Mouse (Mus musculus): ENCODE measurements around the gene Gm10720.
A peak's percentile ranks its signal among the peaks of the same experiment; 100 is the strongest.
"Not testable (repeated sequence)": the region's sequence is repeated elsewhere in the genome, so short reads cannot be mapped to it uniquely, and the experiment has no call there.

The Gm10720 gene

DNA sequence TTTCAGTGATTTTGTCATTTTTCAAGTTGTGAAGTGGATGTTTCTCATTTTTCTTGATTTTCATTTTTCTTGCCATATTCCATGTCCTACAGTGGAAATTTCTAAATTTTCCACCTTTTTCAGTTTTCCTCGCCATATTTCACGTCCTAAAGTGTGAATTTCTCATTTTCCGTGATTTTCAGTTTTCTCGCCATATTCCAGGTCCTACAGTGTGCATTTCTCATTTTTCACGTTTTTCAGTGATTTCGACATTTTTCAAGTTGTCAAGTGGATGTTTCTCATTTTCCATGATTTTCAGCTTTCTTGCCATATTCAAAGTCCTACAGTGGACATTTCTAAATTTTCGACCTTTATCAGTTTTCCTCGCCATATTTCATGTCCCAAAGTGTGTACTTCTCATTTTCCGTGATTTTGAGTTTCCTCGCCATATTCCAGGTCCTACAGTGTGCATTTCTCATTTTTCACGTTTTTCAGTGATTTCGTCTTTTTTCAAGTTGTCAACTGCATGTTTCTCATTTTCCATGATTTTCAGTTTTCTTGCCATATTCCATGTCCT is 9.5 kb downstream of the Gm10720 start, which contains the start of gene Gm10717:
Gm10717 (plus strand) TSS at position 506 of the 556 bp plus-strand sequence.
- peak; percentile 29 to 57 for DNase-seq (ENCODE audit: low read depth in 1 of 2, low spot score in 2 of 2)

DNA sequence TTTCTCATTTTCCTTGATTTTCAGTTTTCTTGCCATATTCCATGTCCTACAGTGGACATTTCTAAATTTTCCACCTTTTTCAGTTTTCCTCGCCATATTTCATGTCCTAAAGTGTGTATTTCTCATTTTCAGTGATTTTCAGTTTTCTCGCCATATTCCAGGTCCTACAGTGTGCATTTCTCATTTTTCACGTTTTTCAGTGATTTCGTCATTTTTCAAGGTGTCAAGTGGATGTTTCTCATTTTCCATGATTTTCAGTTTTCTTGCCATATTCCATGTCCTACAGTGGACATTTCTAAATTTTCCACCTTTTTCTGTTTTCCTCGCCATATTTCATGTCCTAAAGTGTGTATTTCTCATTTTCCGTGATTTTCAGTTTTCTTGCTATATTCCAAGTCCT is 10.2 kb downstream of the Gm10720 start:
- peak; percentile 77 to 84 for DNase-seq (ENCODE audit: low read depth in 1 of 2, low spot score in 2 of 2)

- not testable (repeated sequence) for DNase-seq (ENCODE audit: low read depth in 1 of 2, low spot score in 2 of 2)
These were observed 10.7 kb downstream of the Gm10720 start for GRCm38 (mm10) chr9:3026136-3026535.

DNA sequence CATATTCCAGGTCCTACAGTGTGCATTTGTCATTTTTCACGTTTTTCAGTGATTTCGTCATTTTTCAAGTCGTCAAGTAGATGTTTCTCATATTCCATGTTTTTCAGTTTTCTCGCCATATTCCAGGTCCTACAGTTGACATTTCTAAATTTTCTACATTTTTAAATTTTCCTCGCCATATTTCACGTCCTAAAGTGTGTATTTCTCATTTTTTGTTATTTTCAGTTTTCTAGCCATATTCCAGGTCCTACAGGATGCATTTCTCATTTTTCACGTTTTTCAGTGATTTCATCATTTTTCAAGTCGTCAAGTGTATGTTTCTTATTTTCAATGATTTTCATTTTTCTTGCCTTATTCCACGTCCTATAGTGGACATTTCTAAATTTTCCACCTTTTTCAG is 11.3 kb downstream of the Gm10720 start:
- not testable (repeated sequence) for DNase-seq (ENCODE audit: low read depth in 1 of 2, low spot score in 2 of 2)

DNA sequence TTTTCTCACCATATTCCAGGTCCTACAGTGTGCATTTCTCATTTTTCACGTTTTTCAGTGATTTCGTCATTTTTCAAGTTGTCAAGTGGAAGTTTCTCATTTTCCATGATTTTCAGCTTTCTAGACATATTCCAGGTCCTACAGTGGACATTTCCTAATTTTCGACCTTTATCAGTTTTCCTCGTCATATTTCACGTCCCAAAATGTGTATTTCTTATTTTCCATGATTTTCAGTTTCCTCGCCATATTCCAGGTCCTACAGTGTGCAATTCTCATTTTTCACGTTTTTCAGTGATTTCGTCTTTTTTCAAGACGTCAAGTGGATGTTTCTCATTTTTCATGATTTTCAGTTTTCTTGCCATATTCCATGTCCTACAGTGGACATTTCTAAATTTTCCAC is 11.7 kb downstream of the Gm10720 start:
- not testable (repeated sequence) for DNase-seq (ENCODE audit: low read depth in 1 of 2, low spot score in 2 of 2)

DNA sequence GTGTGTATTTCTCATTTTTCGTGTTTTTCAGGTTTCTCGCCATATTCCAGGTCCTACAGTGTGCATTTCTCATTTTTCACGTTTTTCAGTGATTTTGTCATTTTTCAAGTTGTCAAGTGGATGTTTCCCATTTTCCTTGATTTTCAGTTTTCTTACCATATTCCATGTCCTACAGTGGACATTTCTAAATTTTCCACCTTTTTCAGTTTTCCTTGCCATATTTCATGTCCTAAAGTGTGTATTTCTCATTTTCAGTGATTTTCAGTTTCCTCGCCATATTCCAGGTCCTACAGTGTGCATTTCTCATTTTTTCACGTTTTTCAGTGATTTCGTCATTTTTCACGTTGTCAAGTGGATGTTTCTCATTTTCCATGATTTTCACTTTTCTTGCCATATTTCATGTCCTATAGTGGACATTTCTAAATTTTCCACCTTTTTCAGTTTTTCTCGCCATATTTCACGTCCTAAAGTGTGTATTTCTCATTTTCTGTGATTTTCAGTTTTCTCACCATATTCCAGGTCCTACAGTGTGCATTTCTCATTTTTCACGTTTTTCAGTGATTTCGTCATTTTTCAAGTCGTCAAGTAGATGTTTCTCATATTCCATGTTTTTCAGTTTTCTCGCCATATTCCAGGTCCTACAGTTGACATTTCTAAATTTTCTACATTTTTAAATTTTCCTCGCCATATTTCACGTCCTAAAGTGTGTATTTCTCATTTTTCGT is 14.0 kb downstream of the Gm10720 start:
- DNase-seq (ENCODE audit: low read depth in 1 of 2, low spot score in 2 of 2) = peak; percentile 37 to 48

- not testable (repeated sequence) for DNase-seq (ENCODE audit: low read depth in 1 of 2, low spot score in 2 of 2)
These were observed 15.3 kb downstream of the Gm10720 start for GRCm38 (mm10) chr9:3030677-3031318.

GRCm38 (mm10) chr9:3034299-3034698 is 18.8 kb downstream of the Gm10720 start, which contains the start of gene Gm17535:
Gene Gm17535 (plus strand): TSS chr9:3034599.
- DNase-seq (ENCODE audit: low read depth in 1 of 2, low spot score in 2 of 2) = not testable (repeated sequence)

- not testable (repeated sequence) for DNase-seq (ENCODE audit: low read depth in 1 of 2, low spot score in 2 of 2)
These were observed 21.1 kb downstream of the Gm10720 start, which contains the start of gene Gm10715 for GRCm38 (mm10) chr9:3036577-3036976. Gene Gm10715 (plus strand): TSS chr9:3036877.

DNA sequence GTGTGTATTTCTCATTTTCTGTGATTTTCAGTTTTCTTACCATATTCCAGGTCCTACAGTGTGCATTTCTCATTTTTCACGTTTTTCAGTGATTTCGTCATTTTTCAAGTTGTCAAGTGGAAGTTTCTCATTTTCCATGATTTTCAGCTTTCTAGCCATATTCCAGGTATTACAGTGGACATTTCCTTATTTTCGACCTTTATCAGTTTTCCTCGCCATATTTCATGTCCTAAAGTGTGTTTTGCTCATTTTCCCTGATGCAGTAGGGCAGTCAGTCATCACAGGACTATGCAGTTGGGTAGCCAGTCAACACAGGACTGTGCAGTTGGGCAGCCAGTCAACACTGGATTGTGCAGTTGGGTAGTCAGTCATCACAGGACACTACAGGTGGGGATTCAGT is 22.7 kb downstream of the Gm10720 start:
- DNase-seq (ENCODE audit: low read depth in 1 of 2, low spot score in 2 of 2) = not testable (repeated sequence)
